Mouse (Mus musculus): Measurements from ENCODE around the gene Jaml. TPM values are rescaled to one million over a fixed set of nuclear protein-coding genes. Genes with fewer than 3 reads are reported as not detected.

Gene Jaml
- total RNA-seq, 2 experiments from 2014 or later: 0.19 to 0.24 TPM

- intact Hi-C loops (cut with DNase I): no loop called here
- DNase-seq: no peak
Observed at GRCm38 (mm10) chr9:45120567-45120966, 41.6 kb downstream of the Jaml start.

- intact Hi-C loops (cut with DNase I): loop anchor here (1.0 kb wide), 1 partner anchor 25 kb away; no protein-coding TSS in a partner anchor
- DNase-seq: no peak
Observed at GRCm38 (mm10) chr9:45121001-45121400, 42.0 kb downstream of the Jaml start.

- peak; percentile 72 to 74 for DNase-seq
- intact Hi-C loops (cut with DNase I): loop anchor here (1.0 kb wide), 1 partner anchor 25 kb away; no protein-coding TSS in a partner anchor
Observed at GRCm38 (mm10) chr9:45121769-45122168, 42.8 kb downstream of the Jaml start.

GRCm38 (mm10) chr9:45122209-45122761, 43.3 kb downstream of the Jaml start:
- DNase-seq: peak; percentile 39 to 48
- intact Hi-C loops (cut with DNase I): no loop called here

GRCm38 (mm10) chr9:45125211-45125610, 46.2 kb downstream of the Jaml start:
- intact Hi-C loops (cut with DNase I): no loop called here
- DNase-seq: no peak

GRCm38 (mm10) chr9:45126941-45127340, 48.0 kb downstream of the Jaml start:
- DNase-seq: no peak
- intact Hi-C loops (cut with DNase I): no loop called here

- DNase-seq: no peak
- intact Hi-C loops (cut with DNase I): no loop called here
Observed at GRCm38 (mm10) chr9:45130119-45130518, 51.1 kb downstream of the Jaml start.

- DNase-seq: peak; percentile 42 to 58
- intact Hi-C loops (cut with DNase I): no loop called here
Observed at GRCm38 (mm10) chr9:45133484-45134310, 54.7 kb downstream of the Jaml start.

GRCm38 (mm10) chr9:45136442-45137169, 57.6 kb downstream of the Jaml start:
- intact Hi-C loops (cut with DNase I): no loop called here
- no peak for DNase-seq

GRCm38 (mm10) chr9:45138191-45139032, 59.4 kb downstream of the Jaml start, which contains the start of gene Scn4b:
Gene Scn4b, plus strand, starts transcription at chr9:45138395.
- peak; percentile 37 to 52 for DNase-seq
- intact Hi-C loops (cut with DNase I): no loop called here

GRCm38 (mm10) chr9:45139082-45139481, 60.1 kb downstream of the Jaml start:
- intact Hi-C loops (cut with DNase I): no loop called here

GRCm38 (mm10) chr9:45140945-45141344, 62.0 kb downstream of the Jaml start:
- DNase-seq: no peak
- intact Hi-C loops (cut with DNase I): no loop called here

More at GRCm38 (mm10) chr9:45139082-45139481, 60.1 kb downstream of the Jaml start:
- no peak for DNase-seq

- DNase-seq: no peak
- intact Hi-C loops (cut with DNase I): no loop called here
Observed at GRCm38 (mm10) chr9:45142686-45143085, 63.7 kb downstream of the Jaml start.

- intact Hi-C loops (cut with DNase I): loop anchor here (1.0 to 5.0 kb wide), 3 partner anchors 24 to 178 kb away; partner anchors contain the start of gene Ube4a
- DNase-seq: no peak
Observed at GRCm38 (mm10) chr9:45145533-45146266, 66.7 kb downstream of the Jaml start.

- peak; percentile 68 to 75 for DNase-seq
- intact Hi-C loops (cut with DNase I): loop anchor here (1.0 to 5.0 kb wide), 3 partner anchors 25 to 179 kb away; partner anchors contain the start of gene Ube4a
Observed at GRCm38 (mm10) chr9:45146267-45146597, 67.2 kb downstream of the Jaml start.

GRCm38 (mm10) chr9:45150933-45151332, 72.0 kb downstream of the Jaml start:
- intact Hi-C loops (cut with DNase I): no loop called here
- no peak for DNase-seq

- intact Hi-C loops (cut with DNase I): no loop called here
- no peak for DNase-seq
Observed at GRCm38 (mm10) chr9:45153361-45153760, 74.4 kb downstream of the Jaml start.

All from heart, postnatal 36 days (tissue).